Mouse (Mus musculus): ENCODE results near the gene Olfr761. TPM values are rescaled to one million over a fixed set of nuclear protein-coding genes. Genes with fewer than 3 reads are reported as not detected.
"Not testable (repeated sequence)": the region's sequence is repeated elsewhere in the genome, so short reads cannot be mapped to it uniquely, and the experiment has no call there.

Gene Olfr761
- not detected for total RNA-seq (2021)

- intact Hi-C loops (cut with DNase I) = no loop called here
- no peak for DNase-seq (ENCODE audit: low spot score)
Measured at GRCm38 (mm10) chr17:37952979-37953378, at the start of gene Olfr761. Olfr761 (minus strand) TSS chr17:37953079.

GRCm38 (mm10) chr17:37995635-37996307, 42.9 kb upstream of the Olfr761 start:
- no peak for DNase-seq (ENCODE audit: low spot score)
- intact Hi-C loops (cut with DNase I) = no loop called here

GRCm38 (mm10) chr17:37990453-37990961, 37.6 kb upstream of the Olfr761 start:
- no peak for DNase-seq (ENCODE audit: low spot score)
- intact Hi-C loops (cut with DNase I) = no loop called here

DNA sequence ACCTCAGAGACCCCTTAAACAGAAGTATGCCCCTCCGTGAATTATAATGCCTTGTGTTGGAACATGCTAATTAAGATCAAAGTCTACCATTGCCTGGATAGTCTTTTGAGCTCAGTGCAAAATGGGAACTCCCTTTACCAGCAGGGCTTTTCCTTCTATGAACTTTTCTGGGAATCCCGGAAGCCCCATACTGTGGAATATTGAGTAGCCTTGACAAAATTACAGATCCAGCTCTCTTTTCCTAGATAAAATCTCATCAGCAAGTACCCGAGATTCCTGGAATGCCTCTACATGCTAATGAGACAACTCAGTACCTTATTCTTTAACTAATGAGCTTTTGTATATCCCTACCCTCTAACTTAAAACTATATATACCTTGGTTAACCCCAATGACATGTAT, 20.7 kb upstream of the Olfr761 start:
- intact Hi-C loops (cut with DNase I) = no loop called here
- no peak for DNase-seq (ENCODE audit: low spot score)

DNA sequence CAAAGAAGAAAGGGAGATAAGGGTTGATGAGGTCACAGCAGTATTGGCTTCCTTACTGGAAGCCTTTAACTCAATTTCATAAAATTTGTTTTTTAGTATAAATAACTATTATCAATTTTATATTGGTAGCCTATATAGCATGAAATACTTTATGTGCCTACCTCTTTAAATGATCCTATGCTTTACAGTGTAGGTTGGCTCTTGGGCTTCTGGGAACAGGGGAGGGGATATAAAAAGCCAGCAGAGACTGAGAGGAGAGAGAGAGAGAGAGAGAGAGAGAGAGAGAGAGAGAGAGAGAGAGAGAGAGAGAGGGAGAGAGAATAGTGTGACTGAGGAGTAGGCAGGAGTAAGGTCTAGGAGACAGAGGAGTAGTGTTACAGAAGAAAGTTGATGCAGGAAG, 32.6 kb downstream of the Olfr761 start, which contains the start of gene Olfr128:
Gene Olfr128, plus strand, starts transcription at position 301 of the 400 bp plus-strand sequence.
- no peak for DNase-seq (ENCODE audit: low spot score)
- intact Hi-C loops (cut with DNase I) = no loop called here

GRCm38 (mm10) chr17:37906821-37907220, 46.1 kb downstream of the Olfr761 start:
- DNase-seq (ENCODE audit: low spot score); intact Hi-C loops (cut with DNase I): not testable (repeated sequence)

Other genes starting within 250 kb of the Olfr761 start
- gene Olfr120, start 231.3 kb downstream of the Olfr761 start, total RNA-seq (2021) = not detected
- gene Olfr121, start 204.2 kb downstream of the Olfr761 start, total RNA-seq (2021) = not detected
- gene Olfr122, start 184.5 kb downstream of the Olfr761 start, total RNA-seq (2021) = not detected
- not detected for gene Olfr123, start 159.6 kb downstream of the Olfr761 start, total RNA-seq (2021)
- gene Olfr124, start 153.2 kb downstream of the Olfr761 start, total RNA-seq (2021) = not detected
- not detected for gene Olfr125, start 120.1 kb downstream of the Olfr761 start, total RNA-seq (2021)
- gene Olfr126, start 105.6 kb downstream of the Olfr761 start, total RNA-seq (2021) = not detected
- not detected for gene Olfr127, start 52.6 kb downstream of the Olfr761 start, total RNA-seq (2021)
- not detected for gene Olfr128, start 32.5 kb downstream of the Olfr761 start, total RNA-seq (2021)
- gene Olfr129, start 107.0 kb upstream of the Olfr761 start, total RNA-seq (2021) = not detected
- not detected for gene Olfr130, start 110.8 kb upstream of the Olfr761 start, total RNA-seq (2021)
- not detected for gene Olfr131, start 135.6 kb upstream of the Olfr761 start, total RNA-seq (2021)
- gene Olfr132, start 181.4 kb upstream of the Olfr761 start, total RNA-seq (2021) = not detected
- gene Olfr133, start 192.2 kb upstream of the Olfr761 start, total RNA-seq (2021) = not detected
- gene Olfr134, start 218.3 kb upstream of the Olfr761 start, total RNA-seq (2021) = not detected